Mouse (Mus musculus) myocyte (in vitro differentiated cells): ENCODE measurements at regions not wholly inside any gene's neighbourhood (a gene's known extent, or its start where the extent isn't known, plus 50 kb on each side); places are given as distances from the start of the nearest gene placed in this dataset.

Experiments used
- H3K27me3 ChIP-seq: one replicate; pipeline ENCODE4 v1.6.1; 2011; ENCODE audit not compliant: control insufficient read depth, insufficient read depth, insufficient read length
- H3K36me3 ChIP-seq: one replicate; pipeline ENCODE4 v1.6.1; 2011; ENCODE audit not compliant: control insufficient read depth, insufficient read depth
- H3K4me2 ChIP-seq: one replicate; pipeline ENCODE4 v1.6.1; 2011; ENCODE audit warnings: low read depth, control low read depth
- H3K4me3 ChIP-seq: one replicate; pipeline ENCODE4 v1.5.1; 2011; ENCODE audit warnings: mild to moderate bottlenecking, control low read depth, moderate library complexity
- H3K79me2 ChIP-seq: one replicate; pipeline ENCODE4 v1.6.1; 2011; ENCODE audit not compliant: control insufficient read depth, insufficient read depth
- H3ac ChIP-seq: one replicate; pipeline ENCODE4 v1.6.1; 2011; ENCODE audit not compliant: control insufficient read depth, insufficient read length
- CEBPB ChIP-seq: IDR thresholded peaks from 2 replicates; pipeline ENCODE4 v1.6.1; 2011; ENCODE audit warnings: mild to moderate bottlenecking, moderate library complexity; ENCODE audit not compliant: poor library complexity, insufficient read depth, severe bottlenecking
- E2F4 ChIP-seq: IDR thresholded peaks from one replicate; pipeline ENCODE4 v1.6.1; 2011; ENCODE audit warnings: mild to moderate bottlenecking, control low read depth, moderate library complexity; ENCODE audit not compliant: insufficient read depth
- MAX ChIP-seq: IDR thresholded peaks from one replicate; pipeline ENCODE4 v1.6.1; 2011; ENCODE audit warnings: low read depth, mild to moderate bottlenecking, control low read depth
- MYOD1 ChIP-seq, 3 experiments: IDR thresholded peaks; one replicate each; pipeline ENCODE4 v1.6.1; 2011; ENCODE audit warnings: control low read depth in 2 of 3, low read depth in 2 of 3, mild to moderate bottlenecking in 2 of 3, moderate library complexity in 1 of 3; ENCODE audit not compliant: insufficient read length in 2 of 3, control insufficient read depth in 1 of 3
- MYOG ChIP-seq, 3 experiments: IDR thresholded peaks; one replicate each; pipeline ENCODE4 v1.6.1; 2011; ENCODE audit warnings: control low read depth in 2 of 3, low read depth in 2 of 3, mild to moderate bottlenecking in 2 of 3; ENCODE audit not compliant: insufficient read length in 2 of 3, control insufficient read depth in 1 of 3, insufficient read depth in 1 of 3
- POLR2A ChIP-seq: IDR thresholded peaks from one replicate; pipeline ENCODE4 v1.6.1; 2011; ENCODE audit warnings: low read depth, mild to moderate bottlenecking, control low read depth, moderate library complexity; ENCODE audit not compliant: insufficient read length
- POLR2AphosphoS2 ChIP-seq: IDR thresholded peaks from one replicate; pipeline ENCODE4 v1.6.1; 2011; ENCODE audit warnings: low read depth, control low read depth; ENCODE audit not compliant: insufficient read length
- REST ChIP-seq: IDR thresholded peaks from one replicate; pipeline ENCODE4 v1.6.1; 2011; ENCODE audit warnings: mild to moderate bottlenecking, control low read depth, moderate library complexity; ENCODE audit not compliant: insufficient read depth, insufficient read length
- SRF ChIP-seq: IDR thresholded peaks from one replicate; pipeline ENCODE4 v1.6.1; 2011; ENCODE audit warnings: low read depth; ENCODE audit not compliant: control insufficient read depth, insufficient read length
- TCF12 ChIP-seq: IDR thresholded peaks from one replicate; pipeline ENCODE4 v1.6.1; 2011; ENCODE audit warnings: mild to moderate bottlenecking, control low read depth; ENCODE audit not compliant: poor library complexity, insufficient read depth, severe bottlenecking
- TCF3 ChIP-seq: IDR thresholded peaks from one replicate; pipeline ENCODE4 v1.6.1; 2011; ENCODE audit warnings: low read depth, control low read depth; ENCODE audit not compliant: insufficient read length
- USF1 ChIP-seq: IDR thresholded peaks from one replicate; pipeline ENCODE4 v1.6.1; 2011; ENCODE audit warnings: low read depth, mild to moderate bottlenecking, control low read depth, moderate library complexity

DNA sequence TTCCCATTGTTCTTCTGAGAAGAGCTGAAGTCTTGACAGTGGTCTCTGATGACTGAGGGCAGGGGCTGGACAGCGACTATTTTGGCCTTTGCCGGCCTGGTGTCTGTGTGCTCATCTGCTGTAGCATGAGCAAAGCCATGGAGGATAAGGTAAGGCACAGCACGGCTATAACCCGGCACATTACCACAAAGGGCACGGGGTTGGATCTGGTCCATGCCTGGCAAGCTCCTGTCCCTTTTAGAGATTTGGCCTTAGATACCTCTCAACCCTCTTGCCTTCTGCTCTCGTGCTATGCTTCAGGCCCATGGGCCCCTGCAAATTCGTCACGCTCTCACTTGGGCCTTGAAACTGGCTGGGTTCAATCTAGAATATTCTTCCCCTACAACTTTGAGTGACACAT, 379.0 kb downstream of the Slc4a3 start:
- Histone ChIP-seq H3K4me3 (no peak overlapping the region), H3K4me2 (no peak overlapping the region), H3K79me2 (no peaks in the 10 kb centered on the region), H3K36me3 (no peaks in the 10 kb centered on the region), H3ac (no peak overlapping the region), H3K27me3 (no peaks in the 10 kb centered on the region)
- TF ChIP-seq E2F4 = no peak
- no peak for TF ChIP-seq SRF
- no peak for TF ChIP-seq TCF12
- TF ChIP-seq CEBPB = no peak
- TF ChIP-seq MYOG (IDR thresholded peaks at IDR 0.05; ENCODE audit: control insufficient read depth in 1 of 3, insufficient read depth in 1 of 3, insufficient read length in 2 of 3, low read depth in 2 of 3) = no peak
- no peak for TF ChIP-seq REST
- no peak for TF ChIP-seq POLR2AphosphoS2

DNA sequence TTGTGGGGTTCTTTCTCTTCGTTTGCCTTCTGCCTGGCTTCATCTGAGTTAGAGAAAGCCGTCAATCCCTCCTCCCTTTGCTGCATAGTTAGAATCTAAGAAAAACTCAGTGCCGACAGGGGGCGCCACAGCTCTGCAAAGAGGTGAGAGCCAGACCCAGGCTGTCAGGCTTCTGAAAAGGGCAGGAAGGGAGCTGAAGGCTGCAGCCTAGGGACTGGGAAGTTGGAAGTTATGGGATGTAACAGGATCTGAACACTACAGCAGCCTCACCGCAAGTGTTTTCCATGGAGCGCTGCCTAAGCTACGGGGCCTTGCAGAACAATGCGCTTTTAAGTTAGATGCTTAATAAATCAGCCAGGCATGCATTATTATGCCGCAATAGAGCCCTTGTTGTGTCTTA, 379.7 kb downstream of the Slc4a3 start:
- Histone ChIP-seq H3K36me3 (no peaks in the 10 kb centered on the region), H3K27me3 (no peaks in the 10 kb centered on the region), H3K79me2 (no peaks in the 10 kb centered on the region), H3K4me3 (no peak overlapping the region), H3K4me2 (no peak overlapping the region), H3ac (no peak overlapping the region)
- TF ChIP-seq CEBPB (no peak), E2F4 (no peak), TCF12 (no peak), POLR2A (no peak), REST (no peak), TCF3 (no peak), USF1 (no peak), POLR2AphosphoS2 (no peak), MYOD1 (IDR thresholded peaks at IDR 0.05; ENCODE audit: control insufficient read depth in 1 of 3, insufficient read length in 2 of 3, low read depth in 2 of 3) (no peak), MYOG (IDR thresholded peaks at IDR 0.05; ENCODE audit: control insufficient read depth in 1 of 3, insufficient read depth in 1 of 3, insufficient read length in 2 of 3, low read depth in 2 of 3) (no peak), MAX (no peak), SRF (no peak)

DNA sequence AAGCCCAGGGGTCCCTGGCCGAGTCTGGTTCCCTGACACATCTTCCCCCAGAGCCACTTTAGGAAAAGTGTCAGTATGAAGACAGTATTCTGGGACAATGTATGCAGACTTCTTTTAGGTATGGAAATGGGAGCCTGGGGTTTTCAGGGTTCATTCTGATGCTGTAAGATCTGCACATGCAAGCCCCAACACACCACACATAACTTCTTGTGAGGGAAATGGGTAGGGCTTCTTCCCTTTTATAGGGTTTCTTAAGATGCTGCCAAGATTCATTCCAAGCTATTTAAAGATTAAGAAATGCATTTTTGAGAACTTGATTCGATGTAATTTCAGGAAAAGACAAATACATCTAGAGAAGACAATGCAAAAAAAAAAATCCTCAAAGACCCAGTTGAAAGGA, 385.8 kb downstream of the Slc4a3 start:
- H3K4me3 ChIP-seq = no peak overlapping the region
- TF ChIP-seq MYOD1 (IDR thresholded peaks at IDR 0.05; ENCODE audit: control insufficient read depth in 1 of 3, insufficient read length in 2 of 3, low read depth in 2 of 3) (no peak), POLR2A (no peak), CEBPB (no peak), REST (no peak), SRF (no peak)
- no peaks in the 10 kb centered on the region for H3K27me3 ChIP-seq
- H3K36me3 ChIP-seq = no peaks in the 10 kb centered on the region
- H3ac ChIP-seq = no peak overlapping the region
- no peaks in the 10 kb centered on the region for H3K79me2 ChIP-seq
- no peak overlapping the region for H3K4me2 ChIP-seq

DNA sequence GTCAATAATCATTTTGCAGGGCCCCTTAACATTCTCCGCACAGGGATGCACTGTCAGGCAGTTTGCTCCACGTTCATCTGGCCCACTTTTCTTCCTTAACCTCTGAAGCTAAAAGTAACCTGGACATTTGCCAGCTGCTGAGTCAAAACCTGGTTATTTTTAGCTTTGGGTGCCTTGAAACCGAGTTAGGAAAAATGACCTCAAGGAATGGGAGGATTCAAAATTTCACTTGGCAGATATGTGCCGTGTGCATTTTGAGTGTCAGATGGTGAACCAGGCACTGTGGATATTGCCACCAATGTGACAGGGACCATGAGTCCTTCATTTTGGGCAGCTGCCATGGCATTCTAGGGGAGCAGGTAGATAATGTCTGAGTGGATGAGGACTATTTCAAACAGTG, 387.8 kb downstream of the Slc4a3 start:
- Histone ChIP-seq H3ac (no peak overlapping the region), H3K4me2 (no peak overlapping the region), H3K36me3 (no peaks in the 10 kb centered on the region), H3K79me2 (no peaks in the 10 kb centered on the region), H3K4me3 (no peak overlapping the region), H3K27me3 (no peaks in the 10 kb centered on the region)
- TF ChIP-seq REST = no peak
- TF ChIP-seq MYOG (IDR thresholded peaks at IDR 0.05; ENCODE audit: control insufficient read depth in 1 of 3, insufficient read depth in 1 of 3, insufficient read length in 2 of 3, low read depth in 2 of 3) = no peak
- no peak for TF ChIP-seq TCF3
- TF ChIP-seq POLR2A = no peak
- TF ChIP-seq SRF = no peak
- TF ChIP-seq MAX = no peak
- no peak for TF ChIP-seq MYOD1 (IDR thresholded peaks at IDR 0.05; ENCODE audit: control insufficient read depth in 1 of 3, insufficient read length in 2 of 3, low read depth in 2 of 3)
- TF ChIP-seq CEBPB = no peak
- TF ChIP-seq E2F4 = no peak
- no peak for TF ChIP-seq TCF12
- no peak for TF ChIP-seq POLR2AphosphoS2
- no peak for TF ChIP-seq USF1

DNA sequence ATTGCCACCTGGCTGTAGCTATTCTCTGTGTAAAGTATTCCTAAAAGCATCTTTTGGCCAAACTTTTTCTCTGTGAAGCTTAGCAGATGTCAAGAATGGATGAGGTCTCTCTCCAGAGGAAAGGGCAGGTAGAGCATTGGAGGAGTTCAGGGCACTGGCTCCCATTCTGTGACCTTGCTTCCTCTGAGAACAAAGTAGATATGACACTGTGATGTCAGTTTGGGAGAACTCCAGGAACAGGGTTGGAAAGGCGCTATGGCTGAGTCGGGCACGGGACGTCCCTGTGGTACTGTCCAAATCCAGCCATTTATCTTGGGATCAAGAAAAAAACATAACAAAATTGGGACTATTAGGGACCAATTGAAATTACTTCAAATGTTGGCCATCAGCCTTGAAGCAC, 388.7 kb downstream of the Slc4a3 start:
- H3K36me3 ChIP-seq = no peaks in the 10 kb centered on the region
- H3K4me2 ChIP-seq = no peak overlapping the region
- H3ac ChIP-seq = no peak overlapping the region
- no peak overlapping the region for H3K4me3 ChIP-seq
- no peaks in the 10 kb centered on the region for H3K27me3 ChIP-seq
- TF ChIP-seq REST (no peak), USF1 (no peak), MYOD1 (IDR thresholded peaks at IDR 0.05; ENCODE audit: control insufficient read depth in 1 of 3, insufficient read length in 2 of 3, low read depth in 2 of 3) (no peak), POLR2AphosphoS2 (no peak)
- no peaks in the 10 kb centered on the region for H3K79me2 ChIP-seq
